Mouse (Mus musculus) monocyte, adult 5-6 weeks (primary cell): ENCODE results near the gene Chek2. TPM values are rescaled to one million over a fixed set of nuclear protein-coding genes. Genes with fewer than 3 reads are reported as not detected.

Source experiments
- ATAC-seq: fragments of 153-309, 156-312 bp; replicated peaks from 2 replicates; pipeline ENCODE4 v1.8.0; 2017; ENCODE audit warnings: mild to moderate bottlenecking; ENCODE audit not compliant: low TSS enrichment, insufficient number of reproducible peaks, severe bottlenecking, poor library complexity, low FRiP score
- total RNA-seq: library from RNA; stranded (forward); fragments of 200-1000, 200-491, 200-594 nt; gene quantifications from 3 replicates; pipeline ENCODE4 v1.2.3, GENCODE M21; 2017

The Chek2 gene
- 4.7 to 12.7 TPM (median 11.3 TPM) in 3 replicates for total RNA-seq

DNA sequence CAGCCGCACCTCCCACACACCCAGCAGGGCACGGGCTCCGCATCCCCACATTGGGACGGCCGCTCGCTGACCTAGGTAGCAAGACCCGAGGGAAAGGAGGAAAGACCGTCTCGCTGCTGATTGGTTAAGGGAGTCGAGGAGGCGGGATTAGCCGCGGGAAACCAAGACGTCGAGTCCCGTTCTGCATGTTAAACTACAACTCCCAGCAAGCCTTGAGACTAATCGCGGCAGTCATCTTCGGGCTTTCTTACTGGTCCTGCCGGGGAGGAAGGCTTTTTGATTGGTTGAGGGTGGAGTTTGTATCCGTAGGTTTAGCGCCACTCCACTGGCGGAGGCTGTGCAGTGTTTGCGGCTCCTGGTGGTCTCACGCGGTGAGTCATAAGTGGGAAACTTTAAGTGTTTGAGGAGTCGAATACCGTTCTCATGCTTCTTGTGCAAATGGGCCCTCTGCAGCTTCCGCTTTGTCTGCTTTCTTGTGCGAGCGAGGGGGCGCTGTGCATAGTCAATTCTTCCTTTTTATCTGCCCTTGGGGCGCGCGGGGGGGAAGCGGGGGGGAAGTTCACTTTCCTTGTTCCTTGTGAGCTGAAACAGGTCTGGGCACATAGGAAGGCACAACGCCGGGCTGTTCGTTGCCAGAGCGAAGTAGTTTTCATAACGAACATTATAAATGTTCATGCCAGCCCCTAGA lies at the start of gene Chek2, which contains the start of gene Hscb:
Chek2 (plus strand) TSS at position 302 of the 688 bp plus-strand sequence.
Hscb (minus strand) TSS at position 100 of the 688 bp plus-strand sequence.
- peak; percentile 98 for ATAC-seq

GRCm38 (mm10) chr5:110794363-110794762 lies 45.4 kb upstream of the Chek2 start:
- no peak for ATAC-seq

DNA sequence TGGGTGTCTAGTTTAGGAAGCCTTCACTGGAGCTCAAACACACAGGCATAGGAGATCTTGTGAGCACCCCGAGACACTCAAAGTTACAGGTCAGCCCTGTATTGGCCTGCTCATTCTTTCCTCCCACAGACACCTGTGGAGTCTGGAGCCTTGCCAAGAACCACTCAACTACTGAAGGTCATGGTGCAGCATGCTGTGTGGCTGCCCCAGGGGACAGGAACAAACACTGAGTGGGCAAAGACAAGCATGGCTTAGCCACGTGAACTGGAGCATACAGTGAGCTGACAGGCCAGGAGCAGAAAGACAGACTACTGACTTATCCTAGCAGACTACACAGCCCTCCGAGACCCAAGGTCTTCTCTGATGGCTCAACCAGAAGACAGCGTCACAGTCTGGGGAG lies 42.1 kb upstream of the Chek2 start:
- ATAC-seq, result no peak

GRCm38 (mm10) chr5:110801036-110801624 lies 38.6 kb upstream of the Chek2 start:
- ATAC-seq, result no peak

- ATAC-seq, result no peak
Observed at GRCm38 (mm10) chr5:110802186-110802585, 37.6 kb upstream of the Chek2 start.

- no peak for ATAC-seq
Observed at GRCm38 (mm10) chr5:110802809-110803208, 37.0 kb upstream of the Chek2 start.

DNA sequence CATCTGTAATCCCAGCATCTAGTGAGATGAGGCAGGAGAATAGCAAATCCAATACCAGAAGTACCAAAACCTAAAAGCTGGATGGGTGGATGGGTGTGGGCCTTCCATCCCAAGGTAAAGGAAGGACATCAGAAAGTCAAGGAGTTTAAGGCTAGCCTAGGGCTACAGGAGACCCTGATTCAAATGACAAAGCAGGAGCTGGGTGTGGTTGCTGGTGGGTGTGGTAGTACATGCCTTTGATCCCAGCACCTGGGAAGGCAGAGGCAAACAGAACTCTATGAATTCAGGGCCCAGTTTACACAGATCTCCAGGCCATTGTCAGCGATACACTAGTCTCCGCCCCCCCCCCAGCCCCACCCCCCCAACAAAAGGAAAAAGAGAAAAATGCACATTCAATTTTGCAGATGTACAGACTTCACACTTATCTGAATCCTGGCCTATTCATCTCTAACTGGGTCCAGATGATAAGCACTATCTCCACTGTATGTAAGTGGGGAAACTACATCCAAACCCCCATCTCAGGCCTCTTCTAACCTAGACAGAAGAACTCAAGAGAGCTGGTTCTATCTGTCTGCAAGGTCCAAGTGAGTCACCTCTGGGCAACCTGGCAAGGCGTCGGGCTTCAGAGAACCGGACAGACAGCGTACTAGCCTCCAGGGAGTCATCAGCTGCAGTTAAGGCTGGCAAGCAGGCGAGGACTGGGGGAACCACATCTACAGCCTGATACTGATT lies 35.6 kb upstream of the Chek2 start:
- ATAC-seq, result no peak

- no peak for ATAC-seq
Observed at GRCm38 (mm10) chr5:110806154-110806553, 33.6 kb upstream of the Chek2 start.

GRCm38 (mm10) chr5:110806676-110807075 lies 33.1 kb upstream of the Chek2 start:
- ATAC-seq, result no peak

GRCm38 (mm10) chr5:110807453-110807852 lies 32.3 kb upstream of the Chek2 start:
- ATAC-seq, result no peak

- peak; percentile 66 for ATAC-seq
Observed at GRCm38 (mm10) chr5:110808061-110808631, 31.6 kb upstream of the Chek2 start.

DNA sequence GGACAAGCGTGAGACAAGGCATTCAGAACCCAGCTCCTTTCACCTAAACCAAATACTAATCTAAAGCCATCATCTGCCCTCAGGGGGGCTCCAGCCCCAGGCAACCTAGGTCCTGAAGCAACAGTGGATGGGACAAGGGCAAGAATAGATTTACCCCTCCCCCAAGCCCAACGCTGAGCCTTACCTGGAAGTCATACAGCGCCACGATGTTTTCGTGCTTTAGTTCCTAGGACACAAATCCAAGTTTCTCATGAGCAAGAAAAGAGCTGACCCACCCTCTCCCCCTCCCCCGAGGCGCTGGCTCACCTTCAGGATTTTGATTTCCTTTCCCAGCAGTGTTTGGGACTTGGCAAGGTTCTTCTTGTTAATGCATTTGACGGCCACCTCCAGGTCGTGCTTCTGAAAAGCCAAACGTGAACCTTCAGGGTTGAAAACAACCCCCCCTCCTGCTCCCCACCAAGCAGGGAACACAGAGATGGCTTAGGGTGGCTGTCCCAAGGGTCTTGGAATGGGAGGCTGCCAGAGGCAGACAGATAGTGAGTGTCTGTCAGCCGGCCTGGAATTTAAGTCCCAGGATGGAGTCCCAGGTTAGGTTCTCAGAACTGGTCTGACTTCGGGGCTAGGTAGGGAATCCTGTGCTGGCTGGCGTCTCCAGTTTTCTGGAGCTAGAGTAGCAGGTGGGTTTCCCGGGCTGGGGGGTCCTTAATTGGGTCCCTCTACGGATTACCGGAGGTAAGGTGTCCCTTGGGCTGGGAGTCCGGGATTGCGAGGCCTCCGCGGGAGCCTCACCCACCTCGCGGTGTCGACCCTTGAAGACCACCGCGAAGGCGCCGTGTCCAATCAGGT lies 30.7 kb upstream of the Chek2 start:
- ATAC-seq, result no peak

DNA sequence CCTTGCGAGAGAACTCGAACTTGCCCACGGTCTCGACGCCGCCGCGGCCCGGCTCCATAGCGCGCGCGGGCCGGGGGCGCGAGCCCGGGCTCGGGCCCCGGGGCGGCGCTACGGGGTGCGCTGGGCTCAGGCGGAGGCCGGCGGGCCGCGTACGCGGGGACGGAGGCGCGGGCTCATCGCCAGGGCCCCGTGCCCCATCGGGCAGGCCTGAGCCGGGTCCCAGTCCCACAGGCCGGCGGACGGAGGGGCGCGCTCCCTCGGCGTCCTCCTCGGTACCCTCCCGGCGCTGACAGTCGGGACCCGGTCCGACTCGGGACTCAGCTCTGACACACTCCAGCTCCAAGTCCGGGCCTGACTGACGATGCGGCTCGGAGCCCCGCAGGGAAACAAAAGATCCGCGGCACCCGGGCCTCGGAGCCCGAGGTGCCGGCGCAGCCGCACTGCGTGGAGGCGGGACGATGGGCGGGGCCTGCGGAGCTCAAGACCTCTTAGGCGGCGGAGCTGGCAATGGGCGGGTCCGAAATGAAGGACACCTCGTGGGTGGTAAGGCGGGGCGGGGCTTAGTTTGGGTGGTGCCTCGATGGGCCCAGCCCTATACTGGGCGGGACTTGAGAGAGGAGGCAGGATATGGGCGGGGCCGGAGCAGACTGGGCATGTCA lies 30.0 kb upstream of the Chek2 start, which contains the start of gene Ulk1:
Ulk1 (minus strand) TSS at position 431 of the 659 bp plus-strand sequence.
- peak; percentile 88 for ATAC-seq

DNA sequence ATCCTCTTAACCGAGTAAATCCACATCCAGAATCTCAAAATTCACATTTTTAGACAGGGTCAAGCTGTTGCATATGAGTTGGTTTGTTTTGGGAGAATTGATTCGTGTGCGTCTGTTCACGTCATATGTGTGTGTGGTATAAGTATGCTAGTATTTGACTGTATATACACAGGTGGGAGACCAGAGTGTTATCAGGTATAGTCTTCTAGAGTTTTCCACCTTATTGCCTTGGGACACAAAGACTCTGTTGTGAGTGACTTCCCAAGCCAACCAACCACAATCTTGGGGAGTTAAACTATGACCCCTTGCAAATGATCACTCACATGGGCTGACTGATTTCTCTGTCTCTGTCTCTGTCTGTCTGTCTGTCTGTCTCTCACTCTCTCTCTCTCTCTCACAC lies 15.4 kb upstream of the Chek2 start:
- ATAC-seq, result no peak

DNA sequence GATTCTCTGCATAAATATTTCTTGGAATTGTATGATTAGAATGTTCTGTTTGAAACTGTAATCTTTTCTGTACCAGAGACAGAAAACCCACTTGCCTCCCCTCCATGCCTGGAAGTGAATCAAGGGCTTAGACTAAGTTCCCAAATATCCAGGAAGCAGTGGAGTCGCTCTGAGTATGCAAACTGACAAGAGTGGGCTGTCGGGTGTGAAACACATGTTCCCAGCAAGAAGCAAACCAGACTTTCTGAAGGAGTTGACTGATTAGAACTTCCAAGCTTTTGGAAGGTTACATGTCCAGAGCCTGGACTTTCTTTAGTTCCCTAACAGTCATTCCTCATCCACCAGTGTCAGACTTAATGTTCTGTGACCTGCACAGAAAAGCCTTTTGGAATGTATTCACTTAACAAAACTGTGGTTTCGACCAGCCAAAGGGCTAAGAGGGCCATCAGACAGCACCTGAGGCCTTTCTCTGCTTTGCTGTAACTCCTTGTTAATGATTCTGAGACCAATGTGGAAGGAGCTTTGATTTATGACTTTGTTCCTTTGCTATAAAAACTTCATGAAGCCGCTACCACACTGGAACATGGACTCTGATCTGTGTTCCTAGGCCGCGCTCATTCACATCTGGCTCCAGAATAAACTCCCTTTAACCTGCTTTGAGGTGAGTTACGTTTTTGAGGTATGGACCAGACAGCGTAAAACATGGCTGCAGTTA lies 12.8 kb upstream of the Chek2 start:
- no peak for ATAC-seq

DNA sequence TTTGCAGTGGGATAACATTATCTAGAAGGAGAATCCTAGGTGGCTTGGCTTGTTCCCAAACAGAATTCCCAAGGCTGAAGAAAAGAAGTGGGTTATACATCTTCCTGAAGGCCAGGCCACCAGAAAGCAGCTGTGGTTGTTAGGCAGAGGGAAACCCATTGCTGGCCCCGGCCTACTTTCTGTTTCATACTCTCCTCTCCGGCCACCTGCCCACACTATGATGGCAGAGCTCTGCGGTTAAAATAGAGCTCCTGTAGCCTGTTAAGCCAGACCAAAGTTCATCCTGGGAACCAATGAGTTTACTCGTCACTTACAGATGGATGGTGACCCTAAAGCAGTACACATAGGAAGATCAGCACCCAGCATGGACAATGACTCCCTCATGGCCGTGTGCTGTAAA lies 12.2 kb upstream of the Chek2 start:
- ATAC-seq, result no peak

DNA sequence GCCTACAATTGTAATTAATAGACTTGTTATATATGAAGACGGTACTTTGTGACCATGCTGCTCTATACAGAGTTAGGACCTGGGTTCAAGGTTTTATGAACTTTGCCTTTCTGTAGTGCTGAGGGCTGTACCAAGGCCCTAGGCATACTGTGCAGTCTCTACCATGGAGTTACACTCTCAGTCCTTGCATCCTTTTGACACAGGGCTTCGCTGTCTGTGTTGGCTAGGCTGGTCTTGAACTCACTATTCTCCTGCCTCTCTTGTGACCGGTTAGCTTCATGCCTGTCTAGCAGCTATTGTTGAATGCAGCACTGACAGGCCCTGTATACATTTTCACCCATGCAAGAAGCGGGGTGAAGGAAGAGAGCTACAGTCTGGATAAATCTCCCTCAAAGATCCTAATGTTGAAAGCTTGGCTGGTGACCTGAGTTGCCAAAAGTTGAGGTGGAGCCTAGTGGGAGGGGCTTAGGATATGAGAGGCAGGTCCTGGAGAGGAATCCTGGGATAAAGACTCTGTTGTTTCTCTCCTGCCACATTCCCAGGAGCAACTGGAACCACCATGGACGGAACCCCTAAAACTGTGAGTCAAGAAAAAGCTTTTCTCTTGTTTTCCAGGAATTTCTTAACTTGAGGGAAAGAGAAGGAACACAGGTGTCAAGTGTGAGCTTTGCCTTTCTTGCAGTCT lies 8.6 kb upstream of the Chek2 start:
- no peak for ATAC-seq
